Mouse (Mus musculus): ENCODE results near the gene 1700018G05Rik.
A peak's percentile ranks its signal among the peaks of the same experiment; 100 is the strongest.
"Not testable (repeated sequence)": the region's sequence is repeated elsewhere in the genome, so short reads cannot be mapped to it uniquely, and the experiment has no call there.

Gene 1700018G05Rik

GRCm38 (mm10) chrX:102928072-102928471 is at the start of gene 1700018G05Rik:
Gene 1700018G05Rik, plus strand, starts transcription at chrX:102928372.
- not testable (repeated sequence) for DNase-seq

- not testable (repeated sequence) for DNase-seq
Observed at GRCm38 (mm10) chrX:102908587-102908986, 19.6 kb upstream of the 1700018G05Rik start, which contains the start of the genes Dmrtc1a and 1700011M02Rik. Gene Dmrtc1a, minus strand, starts transcription at chrX:102908687. Gene 1700011M02Rik, plus strand, starts transcription at chrX:102908905.

- not testable (repeated sequence) for DNase-seq
Observed at GRCm38 (mm10) chrX:102914823-102915222, 13.3 kb upstream of the 1700018G05Rik start.

- peak; percentile 42 for DNase-seq
Observed at GRCm38 (mm10) chrX:102926707-102927106, 1.5 kb upstream of the 1700018G05Rik start.

GRCm38 (mm10) chrX:102932992-102933570 is 4.9 kb downstream of the 1700018G05Rik start:
- peak; percentile 7 for DNase-seq

GRCm38 (mm10) chrX:102933571-102934394 is 5.6 kb downstream of the 1700018G05Rik start:
- peak; percentile 73 for DNase-seq

- DNase-seq = no peak
Observed at GRCm38 (mm10) chrX:102934395-102934764, 6.2 kb downstream of the 1700018G05Rik start.

- no peak for DNase-seq
Observed at GRCm38 (mm10) chrX:102936743-102937142, 8.6 kb downstream of the 1700018G05Rik start.

GRCm38 (mm10) chrX:102950136-102950535 is 22.0 kb downstream of the 1700018G05Rik start:
- not testable (repeated sequence) for DNase-seq

GRCm38 (mm10) chrX:102958917-102959316 is 30.7 kb downstream of the 1700018G05Rik start:
- no peak for DNase-seq

- no peak for DNase-seq
Observed at GRCm38 (mm10) chrX:102960581-102960980, 32.4 kb downstream of the 1700018G05Rik start.
